ENCODE assay signal across 15 mouse cellular contexts in genomic region chr11:62540969-62541368, GRCm38 (mm10).
"Had no signal": no experiment of that assay in that cellular context is flagged by ENCODE, and none has a peak within 500 bp of the region (broad histone marks: within the 10 kb centered on the region; RNA-seq: fewer than 3 reads in every experiment).

No protein-coding gene starts in this region.

- DNase-seq: retina, postnatal 1 day; right cerebral cortex, adult 18-20 months; right cerebral cortex, postnatal 14 days; right cerebral cortex, postnatal 25 days; right cerebral cortex, postnatal 4 days; spleen, adult 18-20 months; thymus, adult 18-20 months; thymus, adult 2 months; thymus, postnatal 14 days; thymus, postnatal 25 days; thymus, postnatal 36 days; thymus, postnatal 4 days had no signal

- H3K9ac ChIP-seq: neural tube, embryonic 15.5 days; stomach, embryonic 15.5 days had no signal

- H3K27ac ChIP-seq: neural tube, embryonic 15.5 days; stomach, embryonic 15.5 days; stomach, postnatal 0 days had no signal

- H3K27me3 ChIP-seq: neural tube, embryonic 15.5 days; stomach, embryonic 15.5 days had no signal

- H3K9me3 ChIP-seq: neural tube, embryonic 15.5 days; stomach, embryonic 15.5 days had no signal

- H3K36me3 ChIP-seq: neural tube, embryonic 15.5 days; stomach, embryonic 15.5 days had no signal

- H3K4me3 ChIP-seq: neural tube, embryonic 15.5 days; stomach, embryonic 15.5 days had no signal

- H3K4me2 ChIP-seq: neural tube, embryonic 15.5 days; stomach, embryonic 15.5 days had no signal
